Mouse (Mus musculus) thymus, adult 2 months (tissue): ENCODE data around the gene Hmx2.

Experiments used
- CTCF ChIP-seq: fragments of 200-500 bp; IDR thresholded peaks from 2 replicates; pipeline ENCODE4 v1.5.1; 2012; ENCODE audit warnings: mild to moderate bottlenecking, control low read depth, low read length, moderate library complexity, borderline replicate concordance; ENCODE audit not compliant: control insufficient read depth, poor library complexity, insufficient read depth; ENCODE audit errors: extremely low read depth
- POLR2A ChIP-seq: fragments of 200-500 bp; IDR thresholded peaks from 2 replicates; pipeline ENCODE4 v1.6.1; 2012; ENCODE audit warnings: mild to moderate bottlenecking, low read length, control low read depth, moderate library complexity; ENCODE audit not compliant: control insufficient read depth, poor library complexity, insufficient read depth; ENCODE audit errors: extremely low read depth

DNA sequence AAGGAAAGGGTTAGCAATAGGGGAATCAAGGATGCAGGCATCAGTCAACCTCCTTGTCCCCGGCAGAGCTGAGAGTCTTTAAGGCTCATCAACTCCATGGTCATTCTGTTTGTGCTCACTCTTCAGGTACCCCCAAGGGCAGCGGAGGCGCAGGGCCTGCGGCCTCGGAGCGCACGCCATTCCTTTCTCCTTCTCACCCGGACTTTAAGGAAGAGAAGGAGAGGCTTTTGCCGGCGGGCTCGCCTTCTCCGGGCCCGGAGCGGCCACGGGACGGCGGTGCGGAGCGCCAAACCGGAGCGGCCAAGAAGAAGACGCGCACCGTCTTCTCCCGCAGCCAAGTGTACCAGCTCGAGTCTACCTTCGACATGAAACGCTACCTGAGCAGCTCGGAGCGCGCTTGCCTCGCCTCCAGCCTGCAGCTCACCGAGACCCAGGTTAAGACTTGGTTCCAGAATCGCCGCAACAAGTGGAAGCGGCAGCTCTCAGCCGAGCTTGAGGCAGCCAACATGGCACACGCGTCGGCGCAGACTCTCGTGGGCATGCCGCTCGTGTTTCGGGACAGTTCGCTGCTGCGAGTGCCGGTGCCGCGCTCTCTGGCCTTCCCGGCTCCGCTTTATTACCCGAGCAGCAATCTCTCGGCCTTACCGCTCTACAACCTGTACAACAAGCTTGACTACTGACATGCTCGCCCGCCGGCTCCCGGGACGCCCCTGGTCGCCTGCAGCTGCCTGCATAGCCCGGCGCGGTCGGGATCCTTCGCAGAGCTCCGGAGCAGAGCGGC, 6.9 kb downstream of the Hmx2 start:
- TF ChIP-seq CTCF (no peak), POLR2A (no peak)
